Mouse (Mus musculus): ENCODE data around the gene Ifi35. TPM values are rescaled to one million over a fixed set of nuclear protein-coding genes. Genes with fewer than 3 reads are reported as not detected.
A peak's percentile ranks its signal among the peaks of the same experiment; 100 is the strongest.

Ifi35 gene
- polyA plus RNA-seq (2014; fragmentation: Nextera tagmentation; extraction: Ambion mirVana) = 2.6 and 5.4 TPM in 2 replicates

- ATAC-seq (ENCODE audit: low FRiP score) (no peak), DNase-seq (ENCODE audit: low spot score) (no peak)
- no peak within 1 kb of the TSS for H3K27ac ChIP-seq
- H3K4me2 ChIP-seq (replicated peaks) = peak within 1 kb of the TSS; percentile 21
- H3K4me1 ChIP-seq (replicated peaks; ENCODE audit: control insufficient read depth, insufficient read depth, low read length) = peaks cover 10% of the 10 kb centered on the region
- no peak within 1 kb of the TSS for H3K9ac ChIP-seq
- H3K9me3 ChIP-seq (ENCODE audit: control insufficient read depth, low read length) = no peaks in the 10 kb centered on the region
- no peak within 1 kb of the TSS; the same call in 1 of the 2 replicates for H3K4me3 ChIP-seq (replicated peaks; ENCODE audit: low read length)
- WGBS = 38% methylated on average over 10 of the region's 10 CpGs
- H3K36me3 ChIP-seq (replicated peaks; ENCODE audit: control insufficient read depth, insufficient read depth) = peaks cover 29% of the 10 kb centered on the region
- no peaks in the 10 kb centered on the region for H3K27me3 ChIP-seq (ENCODE audit: control insufficient read depth, insufficient read depth, low read length)
Observed at GRCm38 (mm10) chr11:101448274-101448746, at the start of gene Ifi35. Gene Ifi35, plus strand, starts transcription at chr11:101448407.

DNA sequence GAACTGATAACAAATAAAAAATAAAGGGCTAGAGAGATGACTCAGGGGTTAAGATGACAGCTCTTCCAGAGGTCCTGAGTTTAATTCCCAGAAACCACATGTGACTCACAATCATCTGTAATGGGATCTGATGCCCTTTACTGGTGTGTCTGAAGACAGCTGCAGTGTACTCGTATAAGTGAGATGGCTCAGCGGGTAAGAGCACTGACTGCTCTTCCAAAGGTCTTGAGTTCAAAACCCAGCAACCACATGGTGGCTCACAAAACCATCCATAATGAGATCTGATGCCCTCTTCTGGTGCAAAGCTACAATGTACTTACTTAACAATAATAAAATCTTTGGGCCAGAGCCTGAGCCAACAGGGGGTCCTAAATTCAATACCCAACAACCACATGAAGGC, 32.9 kb upstream of the Ifi35 start:
- Histone ChIP-seq H3K4me3 (replicated peaks; ENCODE audit: low read length) (no peak overlapping the region), H3K4me1 (replicated peaks; ENCODE audit: control insufficient read depth, insufficient read depth, low read length) (peaks cover 6% of the 10 kb centered on the region; the same call in 1 of the 2 replicates), H3K27ac (no peak overlapping the region), H3K4me2 (replicated peaks) (no peak overlapping the region), H3K36me3 (replicated peaks; ENCODE audit: control insufficient read depth, insufficient read depth) (peaks cover 35% of the 10 kb centered on the region), H3K9ac (no peak overlapping the region), H3K9me3 (ENCODE audit: control insufficient read depth, low read length) (no peaks in the 10 kb centered on the region), H3K27me3 (ENCODE audit: control insufficient read depth, insufficient read depth, low read length) (no peaks in the 10 kb centered on the region)
- 78% methylated on average over 2 of the region's 2 CpGs for WGBS
- no peak for DNase-seq (ENCODE audit: low spot score)
- ATAC-seq (ENCODE audit: low FRiP score) = no peak

GRCm38 (mm10) chr11:101416433-101417100, 31.6 kb upstream of the Ifi35 start:
- ATAC-seq (ENCODE audit: low FRiP score) = peak; percentile 12; the same call in 1 of the 2 replicates
- 2% methylated on average over 11 of the region's 11 CpGs for WGBS
- no peak for DNase-seq (ENCODE audit: low spot score)
- H3K4me2 ChIP-seq (replicated peaks) = peak overlapping the region; percentile 55
- H3K4me3 ChIP-seq (replicated peaks; ENCODE audit: low read length) = peak overlapping the region; percentile 63
- H3K27me3 ChIP-seq (ENCODE audit: control insufficient read depth, insufficient read depth, low read length) = no peaks in the 10 kb centered on the region
- H3K9ac ChIP-seq = peak overlapping the region; percentile 77
- H3K4me1 ChIP-seq (replicated peaks; ENCODE audit: control insufficient read depth, insufficient read depth, low read length) = peaks cover 6% of the 10 kb centered on the region; the same call in 1 of the 2 replicates
- H3K9me3 ChIP-seq (ENCODE audit: control insufficient read depth, low read length) = no peaks in the 10 kb centered on the region
- peaks cover 23% of the 10 kb centered on the region for H3K36me3 ChIP-seq (replicated peaks; ENCODE audit: control insufficient read depth, insufficient read depth)
- H3K27ac ChIP-seq = peak overlapping the region; percentile 80

DNA sequence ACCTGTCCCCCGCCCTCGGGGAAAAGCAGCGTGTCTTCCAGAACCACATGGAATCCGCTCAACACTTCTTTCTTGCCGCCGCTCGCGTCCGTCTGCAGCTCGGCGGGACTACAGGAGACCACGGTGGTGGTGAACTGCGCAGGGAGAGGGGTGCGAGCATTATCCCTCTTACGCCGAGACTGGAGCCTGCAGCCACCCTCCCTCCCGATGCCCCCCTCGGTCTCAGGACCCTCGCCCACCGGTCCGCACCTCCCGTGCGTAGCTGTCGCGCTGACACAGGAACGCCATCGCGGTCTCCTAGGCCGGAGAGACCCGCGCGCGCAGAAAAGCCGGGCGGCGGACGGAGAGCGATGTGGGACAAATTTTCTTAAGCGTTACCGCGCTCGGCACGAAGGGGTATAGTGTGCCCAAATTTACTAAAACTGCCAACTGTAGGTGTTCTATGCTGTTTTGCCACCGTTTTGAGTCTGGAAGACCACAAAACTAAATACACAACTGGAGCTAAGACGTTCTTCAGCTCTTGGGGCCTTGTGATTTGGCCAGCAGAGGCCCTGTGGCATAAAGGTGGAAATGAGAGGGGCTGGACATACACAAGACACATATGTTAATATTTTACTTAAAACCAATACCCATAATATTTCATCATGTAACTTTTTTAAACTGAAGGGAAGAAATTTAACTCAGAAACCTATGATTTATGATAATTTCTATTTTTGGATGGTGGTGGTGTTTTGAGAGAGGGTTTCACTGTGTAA, 30.9 kb upstream of the Ifi35 start, which contains the start of gene Aarsd1:
Gene Aarsd1, minus strand, starts transcription at position 515 of the 755 bp plus-strand sequence.
- peak; percentile 82 for ATAC-seq (ENCODE audit: low FRiP score)
- no peaks in the 10 kb centered on the region for H3K9me3 ChIP-seq (ENCODE audit: control insufficient read depth, low read length)
- H3K4me2 ChIP-seq (replicated peaks) = peak within 1 kb of the TSS; percentile 55
- peaks cover 6% of the 10 kb centered on the region; the same call in 1 of the 2 replicates for H3K4me1 ChIP-seq (replicated peaks; ENCODE audit: control insufficient read depth, insufficient read depth, low read length)
- no peaks in the 10 kb centered on the region for H3K27me3 ChIP-seq (ENCODE audit: control insufficient read depth, insufficient read depth, low read length)
- peak within 1 kb of the TSS; percentile 80 for H3K27ac ChIP-seq
- DNase-seq (ENCODE audit: low spot score) = peak; percentile 90
- peaks cover 18% of the 10 kb centered on the region for H3K36me3 ChIP-seq (replicated peaks; ENCODE audit: control insufficient read depth, insufficient read depth)
- H3K4me3 ChIP-seq (replicated peaks; ENCODE audit: low read length) = peak within 1 kb of the TSS; percentile 63
- WGBS = under 1% methylated on average over 45 of the region's 45 CpGs
- peak within 1 kb of the TSS; percentile 77 for H3K9ac ChIP-seq

- DNase-seq (ENCODE audit: low spot score) = no peak
- Histone ChIP-seq H3K4me1 (replicated peaks; ENCODE audit: control insufficient read depth, insufficient read depth, low read length) (peaks cover 8% of the 10 kb centered on the region), H3K4me3 (replicated peaks; ENCODE audit: low read length) (no peak overlapping the region), H3K36me3 (replicated peaks; ENCODE audit: control insufficient read depth, insufficient read depth) (peaks cover 2% of the 10 kb centered on the region), H3K9ac (no peak overlapping the region), H3K27me3 (ENCODE audit: control insufficient read depth, insufficient read depth, low read length) (no peaks in the 10 kb centered on the region), H3K9me3 (ENCODE audit: control insufficient read depth, low read length) (no peaks in the 10 kb centered on the region), H3K4me2 (replicated peaks) (no peak overlapping the region), H3K27ac (no peak overlapping the region)
- ATAC-seq (ENCODE audit: low FRiP score) = no peak
- 58% methylated on average over 6 of the region's 6 CpGs for WGBS
Observed at GRCm38 (mm10) chr11:101418991-101419390, 29.2 kb upstream of the Ifi35 start.

GRCm38 (mm10) chr11:101419610-101420009, 28.6 kb upstream of the Ifi35 start:
- Histone ChIP-seq H3K36me3 (replicated peaks; ENCODE audit: control insufficient read depth, insufficient read depth) (no peaks in the 10 kb centered on the region), H3K27ac (no peak overlapping the region), H3K4me2 (replicated peaks) (no peak overlapping the region), H3K4me1 (replicated peaks; ENCODE audit: control insufficient read depth, insufficient read depth, low read length) (peaks cover 12% of the 10 kb centered on the region), H3K4me3 (replicated peaks; ENCODE audit: low read length) (no peak overlapping the region), H3K9me3 (ENCODE audit: control insufficient read depth, low read length) (no peaks in the 10 kb centered on the region), H3K9ac (no peak overlapping the region), H3K27me3 (ENCODE audit: control insufficient read depth, insufficient read depth, low read length) (no peaks in the 10 kb centered on the region)
- DNase-seq (ENCODE audit: low spot score) (no peak), ATAC-seq (ENCODE audit: low FRiP score) (no peak)
- 35% methylated on average over 3 of the region's 3 CpGs for whole genome bisulfite sequencing

DNA sequence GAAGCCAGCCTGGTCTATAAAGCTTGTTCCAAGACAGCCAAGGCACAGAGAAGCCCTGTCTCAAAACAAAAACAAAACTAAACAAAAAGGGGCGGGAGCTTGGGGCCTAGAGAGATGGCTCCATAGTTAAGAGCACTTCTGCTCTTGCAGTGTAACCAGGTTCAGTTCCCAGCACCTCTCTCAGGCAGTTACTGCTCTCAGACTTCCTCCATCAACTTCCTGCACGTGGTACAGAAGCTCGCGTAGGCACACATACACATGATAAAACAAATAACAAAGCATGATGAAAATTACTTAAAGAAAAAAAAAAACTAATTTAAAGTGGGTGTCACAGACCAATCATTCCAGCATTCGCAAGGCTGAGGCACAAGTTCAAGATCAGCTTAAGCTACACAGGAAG, 28.1 kb upstream of the Ifi35 start:
- Histone ChIP-seq H3K27me3 (ENCODE audit: control insufficient read depth, insufficient read depth, low read length) (no peaks in the 10 kb centered on the region), H3K9ac (no peak overlapping the region), H3K4me3 (replicated peaks; ENCODE audit: low read length) (no peak overlapping the region), H3K36me3 (replicated peaks; ENCODE audit: control insufficient read depth, insufficient read depth) (no peaks in the 10 kb centered on the region), H3K4me1 (replicated peaks; ENCODE audit: control insufficient read depth, insufficient read depth, low read length) (peaks cover 12% of the 10 kb centered on the region), H3K27ac (no peak overlapping the region), H3K4me2 (replicated peaks) (no peak overlapping the region), H3K9me3 (ENCODE audit: control insufficient read depth, low read length) (no peaks in the 10 kb centered on the region)
- DNase-seq (ENCODE audit: low spot score) (no peak), ATAC-seq (ENCODE audit: low FRiP score) (no peak)
- WGBS = 89% methylated on average over 5 of the region's 5 CpGs

DNA sequence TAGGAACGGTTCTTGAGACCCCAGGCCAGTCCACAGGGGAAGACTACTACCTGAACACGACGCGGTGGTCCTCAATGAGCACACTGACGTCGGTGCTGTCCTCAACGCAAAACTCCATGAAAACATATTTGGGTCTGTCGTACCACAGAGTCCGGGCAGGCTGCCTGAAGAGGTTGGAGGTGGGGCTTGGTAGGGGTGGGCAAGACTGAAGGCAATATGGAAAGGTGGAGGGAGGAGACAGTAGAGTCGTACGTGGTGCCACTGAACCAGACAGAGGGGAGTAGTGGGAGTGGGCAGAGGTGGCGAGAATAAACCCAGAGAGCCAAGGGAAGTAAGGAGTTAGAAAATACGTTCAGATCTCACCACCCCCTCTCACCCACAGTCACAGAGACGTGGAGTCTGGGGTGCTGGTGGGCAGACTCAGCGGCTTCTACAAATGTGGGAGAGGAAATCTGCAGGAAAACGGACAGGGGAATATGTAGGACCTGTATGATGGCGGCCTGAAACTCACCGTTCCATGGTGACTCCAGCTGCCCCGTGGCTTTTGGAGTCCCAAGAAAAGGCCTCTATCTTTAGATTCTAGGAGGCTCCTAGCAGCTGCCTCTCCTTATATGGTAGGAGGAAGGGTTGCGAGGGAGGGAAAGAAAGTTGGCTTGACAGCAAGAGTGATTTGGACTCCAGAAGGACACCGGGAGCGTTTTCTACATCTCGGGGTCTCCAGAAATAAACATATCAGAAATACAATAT, 23.9 kb upstream of the Ifi35 start, which contains the start of gene Gm27029:
Gene Gm27029, minus strand, starts transcription at position 692 of the 747 bp plus-strand sequence.
- WGBS = 4% methylated on average over 23 of the region's 23 CpGs
- H3K4me2 ChIP-seq (replicated peaks) = peak within 1 kb of the TSS; percentile 80
- H3K9ac ChIP-seq = peak within 1 kb of the TSS; percentile 71
- peaks cover 16% of the 10 kb centered on the region for H3K4me1 ChIP-seq (replicated peaks; ENCODE audit: control insufficient read depth, insufficient read depth, low read length)
- DNase-seq (ENCODE audit: low spot score) (no peak), ATAC-seq (ENCODE audit: low FRiP score) (peak; percentile 19; the same call in 1 of the 2 replicates)
- peak within 1 kb of the TSS; percentile 83 for H3K27ac ChIP-seq
- H3K27me3 ChIP-seq (ENCODE audit: control insufficient read depth, insufficient read depth, low read length) = no peaks in the 10 kb centered on the region
- H3K36me3 ChIP-seq (replicated peaks; ENCODE audit: control insufficient read depth, insufficient read depth) = peaks cover 4% of the 10 kb centered on the region; the same call in 1 of the 2 replicates
- peak within 1 kb of the TSS; percentile 76 for H3K4me3 ChIP-seq (replicated peaks; ENCODE audit: low read length)
- no peaks in the 10 kb centered on the region for H3K9me3 ChIP-seq (ENCODE audit: control insufficient read depth, low read length)

Measured in hindbrain, embryonic 14.5 days (tissue).